Mouse (Mus musculus) heart, postnatal 0 days (tissue): Measurements from ENCODE around the gene Wdhd1. TPM values are rescaled to one million over a fixed set of nuclear protein-coding genes. Genes with fewer than 3 reads are reported as not detected.

ENCODE experiments used
- ATAC-seq: fragments of 200-750 bp; cut with Nextera tagmentation; 2 replicates; pipeline ENCODE4 v1.8.0; 2017; ENCODE audit warnings: low read depth, moderate number of reproducible peaks, moderate library complexity; ENCODE audit not compliant: insufficient read depth
- DNase-seq: peaks from one replicate; pipeline ENCODE4 v3.0.0-alpha.2; 2016; ENCODE audit warnings: low spot score
- H3K27ac ChIP-seq: fragments of 300-500 bp; sonication (generic); 2 replicates; pipeline ENCODE4 v1.5.1; 2014; ENCODE audit warnings: low read depth, mild to moderate bottlenecking
- H3K27me3 ChIP-seq: fragments of 300-500 bp; sonication (generic); 2 replicates; pipeline ENCODE4 v1.6.1; 2014; ENCODE audit warnings: low read length, mixed read lengths; ENCODE audit not compliant: control insufficient read depth, insufficient read depth
- H3K36me3 ChIP-seq: fragments of 300-500 bp; sonication (generic); replicated peaks from 2 replicates; pipeline ENCODE4 v1.6.1; 2014; ENCODE audit warnings: low read length, mixed read lengths; ENCODE audit not compliant: control insufficient read depth, insufficient read depth
- H3K4me1 ChIP-seq: fragments of 300-500 bp; sonication (generic); 2 replicates; pipeline ENCODE4 v1.6.1; 2014; ENCODE audit warnings: antibody characterized with exemption; ENCODE audit not compliant: control insufficient read depth, insufficient read depth
- H3K4me2 ChIP-seq: fragments of 300-500 bp; sonication (generic); 2 replicates; pipeline ENCODE4 v1.6.1; 2014; ENCODE audit warnings: low read depth, mild to moderate bottlenecking, low read length, moderate library complexity
- H3K4me3 ChIP-seq: fragments of 300-500 bp; sonication (generic); 2 replicates; pipeline ENCODE4 v1.5.1; 2014; ENCODE audit warnings: low read depth, low read length
- H3K9ac ChIP-seq: fragments of 300-500 bp; sonication (generic); replicated peaks from 2 replicates; pipeline ENCODE4 v1.6.1; 2014; ENCODE audit warnings: low read depth, low read length, mixed read lengths
- H3K9me3 ChIP-seq: fragments of 300-500 bp; sonication (generic); replicated peaks from 2 replicates; pipeline ENCODE4 v1.6.1; 2016; ENCODE audit warnings: low read length; ENCODE audit not compliant: control insufficient read depth
- CTCF ChIP-seq: IDR thresholded peaks from 2 replicates; pipeline ENCODE4 v1.5.1; 2016; ENCODE audit warnings: antibody characterized with exemption, control low read depth, low read depth
- EP300 ChIP-seq: IDR thresholded peaks from 2 replicates; pipeline ENCODE4 v1.6.1; 2016; ENCODE audit warnings: antibody characterized with exemption, low read depth
- WGBS: fragments of 180-500 bp; shearing (Covaris S2); extraction: QIAGEN DNeasy Blood & Tissue Kit; methylation state at CpG from one replicate; pipeline ENCODE4 v1.1.7; 2014; 5-methylcytosine and 5-hydroxymethylcytosine counted together
- polyA plus RNA-seq: library from polyadenylated mRNA; unstranded; fragments of >200 nt; fragmentation: Nextera tagmentation; extraction: Ambion mirVana; gene quantifications from 2 replicates; pipeline ENCODE4 v1.2.1, GENCODE M21; 2015
- total RNA-seq: library from RNA; depleted of rRNA; stranded (reverse); fragments of >200 nt; gene quantifications from 2 replicates; pipeline ENCODE4 v1.2.3, GENCODE M21; 2014; ENCODE audit warnings: low replicate concordance

Wdhd1 gene
- total and polyA plus RNA-seq, 2 experiments from 2014 or later = 3.9 to 4.5 TPM

- Histone ChIP-seq H3K4me1 (no peaks in the 10 kb centered on the region; the same call in 1 of the 2 replicates), H3K27me3 (no peaks in the 10 kb centered on the region), H3K27ac (no peak overlapping the region), H3K4me2 (no peak overlapping the region), H3K9me3 (no peaks in the 10 kb centered on the region), H3K9ac (no peak overlapping the region), H3K4me3 (no peak overlapping the region), H3K36me3 (peaks cover 13% of the 10 kb centered on the region)
- ATAC-seq = no peak
- DNase-seq = no peak
- 79% methylated on average over 4 of the region's 5 CpGs for WGBS
- TF ChIP-seq EP300 (no peak), CTCF (no peak)
These were observed 10.4 kb upstream of the Wdhd1 start for GRCm38 (mm10) chr14:47287021-47287420.

GRCm38 (mm10) chr14:47286215-47286614, 9.6 kb upstream of the Wdhd1 start:
- ATAC-seq (no peak), DNase-seq (no peak)
- Histone ChIP-seq H3K9me3 (no peaks in the 10 kb centered on the region), H3K4me2 (no peak overlapping the region), H3K36me3 (peaks cover 13% of the 10 kb centered on the region), H3K27ac (no peak overlapping the region), H3K27me3 (no peaks in the 10 kb centered on the region), H3K4me3 (no peak overlapping the region), H3K4me1 (no peaks in the 10 kb centered on the region; the same call in 1 of the 2 replicates), H3K9ac (no peak overlapping the region)
- WGBS = 82% methylated on average over 1 of the region's 1 CpGs
- TF ChIP-seq CTCF = no peak
- no peak for TF ChIP-seq EP300

- Histone ChIP-seq H3K9me3 (no peaks in the 10 kb centered on the region), H3K4me2 (no peak overlapping the region), H3K9ac (no peak overlapping the region), H3K4me1 (no peaks in the 10 kb centered on the region; the same call in 1 of the 2 replicates), H3K27ac (no peak overlapping the region), H3K27me3 (no peaks in the 10 kb centered on the region), H3K36me3 (peaks cover 8% of the 10 kb centered on the region), H3K4me3 (no peak overlapping the region)
- DNase-seq = no peak
- WGBS = 97% methylated on average over 2 of the region's 2 CpGs
- no peak for TF ChIP-seq EP300
- ATAC-seq = no peak
These were observed 8.6 kb upstream of the Wdhd1 start for GRCm38 (mm10) chr14:47285271-47285670.

GRCm38 (mm10) chr14:47283568-47283967, 6.9 kb upstream of the Wdhd1 start:
- TF ChIP-seq EP300 (no peak), CTCF (no peak)

GRCm38 (mm10) chr14:47281535-47281934, 4.9 kb upstream of the Wdhd1 start:
- no peaks in the 10 kb centered on the region for H3K27me3 ChIP-seq
- no peak overlapping the region for H3K4me2 ChIP-seq
- no peak overlapping the region for H3K9ac ChIP-seq
- peaks cover 10% of the 10 kb centered on the region; the same call in 1 of the 2 replicates for H3K4me1 ChIP-seq
- DNase-seq (no peak), ATAC-seq (no peak)
- no peak overlapping the region for H3K27ac ChIP-seq
- H3K36me3 ChIP-seq = no peaks in the 10 kb centered on the region
- TF ChIP-seq EP300 (no peak), CTCF (no peak)
- no peak overlapping the region for H3K4me3 ChIP-seq
- 89% methylated on average over 4 of the region's 4 CpGs for WGBS
- H3K9me3 ChIP-seq = no peaks in the 10 kb centered on the region

More at GRCm38 (mm10) chr14:47283568-47283967, 6.9 kb upstream of the Wdhd1 start:
- Histone ChIP-seq H3K9me3 (no peaks in the 10 kb centered on the region), H3K4me1 (no peaks in the 10 kb centered on the region; the same call in 1 of the 2 replicates), H3K27me3 (no peaks in the 10 kb centered on the region), H3K27ac (no peak overlapping the region), H3K9ac (no peak overlapping the region), H3K4me3 (no peak overlapping the region), H3K4me2 (no peak overlapping the region), H3K36me3 (no peaks in the 10 kb centered on the region)
- 54% methylated on average over 7 of the region's 7 CpGs for WGBS
- DNase-seq = peak; percentile 17
- ATAC-seq = no peak

- H3K4me2 ChIP-seq = no peak overlapping the region
- H3K4me1 ChIP-seq = peaks cover 10% of the 10 kb centered on the region; the same call in 1 of the 2 replicates
- H3K4me3 ChIP-seq = no peak overlapping the region
- ATAC-seq (no peak), DNase-seq (no peak)
- no peak overlapping the region for H3K9ac ChIP-seq
- TF ChIP-seq EP300 (no peak), CTCF (no peak)
- H3K9me3 ChIP-seq = no peaks in the 10 kb centered on the region
- no peaks in the 10 kb centered on the region for H3K27me3 ChIP-seq
- no peaks in the 10 kb centered on the region; the same call in 1 of the 2 replicates for H3K36me3 ChIP-seq
- H3K27ac ChIP-seq = no peak overlapping the region
- 81% methylated on average over 2 of the region's 2 CpGs for WGBS
These were observed 2.4 kb upstream of the Wdhd1 start for GRCm38 (mm10) chr14:47279058-47279457.
